Mouse (Mus musculus): ENCODE data around the gene Sspo. TPM values are rescaled to one million over a fixed set of nuclear protein-coding genes. Genes with fewer than 3 reads are reported as not detected.
A peak's percentile ranks its signal among the peaks of the same experiment; 100 is the strongest.

Sspo gene
- total RNA-seq, 2 experiments from 2014 or later: 0.36 to 1.5 TPM

GRCm38 (mm10) chr6:48434651-48435050 is 13.4 kb upstream of the Sspo start:
- DNase-seq (ENCODE audit: extremely low spot score in 1 of 2, low spot score in 2 of 2): no peak
- intact Hi-C loops (cut with DNase I): no loop called here

GRCm38 (mm10) chr6:48435111-48435510 is 12.9 kb upstream of the Sspo start:
- DNase-seq (ENCODE audit: extremely low spot score in 1 of 2, low spot score in 2 of 2): no peak
- intact Hi-C loops (cut with DNase I): no loop called here

- DNase-seq (ENCODE audit: extremely low spot score in 1 of 2, low spot score in 2 of 2): no peak
- intact Hi-C loops (cut with DNase I): no loop called here
Measured at GRCm38 (mm10) chr6:48435706-48436349, 12.2 kb upstream of the Sspo start.

- DNase-seq (ENCODE audit: extremely low spot score in 1 of 2, low spot score in 2 of 2): no peak
- intact Hi-C loops (cut with DNase I): no loop called here
Measured at GRCm38 (mm10) chr6:48437679-48438376, 10.2 kb upstream of the Sspo start.

- intact Hi-C loops (cut with DNase I): no loop called here
- no peak for DNase-seq (ENCODE audit: extremely low spot score in 1 of 2, low spot score in 2 of 2)
Measured at GRCm38 (mm10) chr6:48438475-48439125, 9.4 kb upstream of the Sspo start.

- no peak for DNase-seq (ENCODE audit: extremely low spot score in 1 of 2, low spot score in 2 of 2)
- intact Hi-C loops (cut with DNase I): no loop called here
Measured at GRCm38 (mm10) chr6:48439654-48440053, 8.4 kb upstream of the Sspo start.

GRCm38 (mm10) chr6:48440306-48441014 is 7.6 kb upstream of the Sspo start:
- intact Hi-C loops (cut with DNase I): no loop called here
- no peak for DNase-seq (ENCODE audit: extremely low spot score in 1 of 2, low spot score in 2 of 2)

GRCm38 (mm10) chr6:48443592-48444309 is 4.3 kb upstream of the Sspo start:
- DNase-seq (ENCODE audit: extremely low spot score in 1 of 2, low spot score in 2 of 2): peak; percentile 88 to 97
- intact Hi-C loops (cut with DNase I): loop anchor here (2.0 kb wide), 1 partner anchor 61 kb away; no protein-coding TSS in a partner anchor

GRCm38 (mm10) chr6:48444310-48445180 is 3.5 kb upstream of the Sspo start:
- intact Hi-C loops (cut with DNase I): loop anchor here (2.0 kb wide), 1 partner anchor 60 kb away; no protein-coding TSS in a partner anchor
- DNase-seq (ENCODE audit: extremely low spot score in 1 of 2, low spot score in 2 of 2): peak; percentile 61 to 94

- peak in 1 of 2 experiments; percentile 67 for DNase-seq (ENCODE audit: extremely low spot score in 1 of 2, low spot score in 2 of 2)
- intact Hi-C loops (cut with DNase I): loop anchor here (2.0 kb wide), 1 partner anchor 59 kb away; no protein-coding TSS in a partner anchor
Measured at GRCm38 (mm10) chr6:48445181-48446101, 2.6 kb upstream of the Sspo start, which contains the start of gene Zfp467. Gene Zfp467, minus strand, starts transcription at chr6:48445825.

- DNase-seq (ENCODE audit: extremely low spot score in 1 of 2, low spot score in 2 of 2): no peak
- intact Hi-C loops (cut with DNase I): no loop called here
Measured at GRCm38 (mm10) chr6:48446256-48446655, 1.8 kb upstream of the Sspo start.

GRCm38 (mm10) chr6:48446896-48447295 is 1.1 kb upstream of the Sspo start:
- intact Hi-C loops (cut with DNase I): no loop called here
- no peak for DNase-seq (ENCODE audit: extremely low spot score in 1 of 2, low spot score in 2 of 2)

- intact Hi-C loops (cut with DNase I): no loop called here
Measured at GRCm38 (mm10) chr6:48448527-48448926, 498 bp downstream of the Sspo start.

GRCm38 (mm10) chr6:48452151-48452550 is 4.1 kb downstream of the Sspo start:
- no peak for DNase-seq (ENCODE audit: extremely low spot score in 1 of 2, low spot score in 2 of 2)
- intact Hi-C loops (cut with DNase I): no loop called here

More at GRCm38 (mm10) chr6:48448527-48448926, 498 bp downstream of the Sspo start:
- no peak for DNase-seq (ENCODE audit: extremely low spot score in 1 of 2, low spot score in 2 of 2)

GRCm38 (mm10) chr6:48452771-48453170 is 4.7 kb downstream of the Sspo start:
- intact Hi-C loops (cut with DNase I): no loop called here
- DNase-seq (ENCODE audit: extremely low spot score in 1 of 2, low spot score in 2 of 2): no peak

GRCm38 (mm10) chr6:48464966-48465679 is 17.1 kb downstream of the Sspo start:
- no peak for DNase-seq (ENCODE audit: extremely low spot score in 1 of 2, low spot score in 2 of 2)

More at GRCm38 (mm10) chr6:48464966-48465679, 17.1 kb downstream of the Sspo start:
- intact Hi-C loops (cut with DNase I): no loop called here

All from left cerebral cortex, postnatal 10 days (tissue).